Mouse (Mus musculus): ENCODE results near the gene Cebpb. TPM values are rescaled to one million over a fixed set of nuclear protein-coding genes. Genes with fewer than 3 reads are reported as not detected.
A peak's percentile ranks its signal among the peaks of the same experiment; 100 is the strongest.

Cebpb gene
- polyA plus RNA-seq, 1 experiment from 2014 or later = 1.3 TPM

- Histone ChIP-seq H3K4me2 (replicated peaks; ENCODE audit: low read depth, low read length) (no peak overlapping the region), H3K27me3 (ENCODE audit: control insufficient read depth, insufficient read depth, low read length) (no peaks in the 10 kb centered on the region), H3K4me1 (ENCODE audit: control insufficient read depth, insufficient read depth, low read length) (peaks cover 6% of the 10 kb centered on the region; the same call in 1 of the 2 replicates), H3K9me3 (ENCODE audit: control insufficient read depth, low read depth, low read length) (no peaks in the 10 kb centered on the region), H3K27ac (ENCODE audit: low read length) (no peak overlapping the region), H3K9ac (replicated peaks; ENCODE audit: low read depth, low read length) (no peak overlapping the region), H3K36me3 (ENCODE audit: control insufficient read depth, insufficient read depth, low read length) (no peaks in the 10 kb centered on the region), H3K4me3 (ENCODE audit: low read depth, low read length) (no peak overlapping the region)
- 80% methylated on average over 6 of the region's 6 CpGs for WGBS
- no peak for ATAC-seq (ENCODE audit: insufficient number of reproducible peaks, insufficient read depth, low FRiP score, low read depth)
Measured at GRCm38 (mm10) chr2:167702126-167702525, 13.4 kb downstream of the Cebpb start.

GRCm38 (mm10) chr2:167704409-167704808 lies 15.7 kb downstream of the Cebpb start:
- H3K9ac ChIP-seq (replicated peaks; ENCODE audit: low read depth, low read length) = no peak overlapping the region
- WGBS = 86% methylated on average over 4 of the region's 4 CpGs
- no peaks in the 10 kb centered on the region for H3K9me3 ChIP-seq (ENCODE audit: control insufficient read depth, low read depth, low read length)
- H3K36me3 ChIP-seq (ENCODE audit: control insufficient read depth, insufficient read depth, low read length) = no peaks in the 10 kb centered on the region
- no peak overlapping the region for H3K4me3 ChIP-seq (ENCODE audit: low read depth, low read length)
- H3K4me1 ChIP-seq (ENCODE audit: control insufficient read depth, insufficient read depth, low read length) = peaks cover 6% of the 10 kb centered on the region; the same call in 1 of the 2 replicates
- no peak overlapping the region for H3K27ac ChIP-seq (ENCODE audit: low read length)
- no peak overlapping the region for H3K4me2 ChIP-seq (replicated peaks; ENCODE audit: low read depth, low read length)
- no peak for ATAC-seq (ENCODE audit: insufficient number of reproducible peaks, insufficient read depth, low FRiP score, low read depth)
- no peaks in the 10 kb centered on the region for H3K27me3 ChIP-seq (ENCODE audit: control insufficient read depth, insufficient read depth, low read length)

- H3K9ac ChIP-seq (replicated peaks; ENCODE audit: low read depth, low read length) = no peak overlapping the region
- H3K27me3 ChIP-seq (ENCODE audit: control insufficient read depth, insufficient read depth, low read length) = no peaks in the 10 kb centered on the region
- no peak overlapping the region for H3K27ac ChIP-seq (ENCODE audit: low read length)
- no peaks in the 10 kb centered on the region for H3K36me3 ChIP-seq (ENCODE audit: control insufficient read depth, insufficient read depth, low read length)
- no peak overlapping the region for H3K4me2 ChIP-seq (replicated peaks; ENCODE audit: low read depth, low read length)
- 75% methylated on average over 11 of the region's 11 CpGs for WGBS
- peaks cover 6% of the 10 kb centered on the region; the same call in 1 of the 2 replicates for H3K4me1 ChIP-seq (ENCODE audit: control insufficient read depth, insufficient read depth, low read length)
- 0 out of 2 replicates have a peak, but pooled peaks have one; percentile 20 for ATAC-seq (ENCODE audit: insufficient number of reproducible peaks, insufficient read depth, low FRiP score, low read depth)
- H3K4me3 ChIP-seq (ENCODE audit: low read depth, low read length) = no peak overlapping the region
- H3K9me3 ChIP-seq (ENCODE audit: control insufficient read depth, low read depth, low read length) = no peaks in the 10 kb centered on the region
Measured at GRCm38 (mm10) chr2:167706183-167706939, 17.6 kb downstream of the Cebpb start.

GRCm38 (mm10) chr2:167708373-167708772 lies 19.7 kb downstream of the Cebpb start:
- H3K27ac ChIP-seq (ENCODE audit: low read length) = no peak overlapping the region
- ATAC-seq (ENCODE audit: insufficient number of reproducible peaks, insufficient read depth, low FRiP score, low read depth) = no peak
- H3K9me3 ChIP-seq (ENCODE audit: control insufficient read depth, low read depth, low read length) = no peaks in the 10 kb centered on the region
- no peak overlapping the region for H3K4me2 ChIP-seq (replicated peaks; ENCODE audit: low read depth, low read length)
- 55% methylated on average over 15 of the region's 15 CpGs for WGBS
- peaks cover 6% of the 10 kb centered on the region; the same call in 1 of the 2 replicates for H3K4me1 ChIP-seq (ENCODE audit: control insufficient read depth, insufficient read depth, low read length)
- H3K9ac ChIP-seq (replicated peaks; ENCODE audit: low read depth, low read length) = no peak overlapping the region
- no peaks in the 10 kb centered on the region for H3K27me3 ChIP-seq (ENCODE audit: control insufficient read depth, insufficient read depth, low read length)
- H3K4me3 ChIP-seq (ENCODE audit: low read depth, low read length) = no peak overlapping the region
- H3K36me3 ChIP-seq (ENCODE audit: control insufficient read depth, insufficient read depth, low read length) = no peaks in the 10 kb centered on the region

GRCm38 (mm10) chr2:167709969-167710368 lies 21.3 kb downstream of the Cebpb start:
- 59% methylated on average over 6 of the region's 6 CpGs for WGBS
- Histone ChIP-seq H3K36me3 (ENCODE audit: control insufficient read depth, insufficient read depth, low read length) (no peaks in the 10 kb centered on the region), H3K9me3 (ENCODE audit: control insufficient read depth, low read depth, low read length) (no peaks in the 10 kb centered on the region), H3K27me3 (ENCODE audit: control insufficient read depth, insufficient read depth, low read length) (no peaks in the 10 kb centered on the region), H3K27ac (ENCODE audit: low read length) (no peak overlapping the region), H3K4me1 (ENCODE audit: control insufficient read depth, insufficient read depth, low read length) (peaks cover 6% of the 10 kb centered on the region; the same call in 1 of the 2 replicates), H3K4me3 (ENCODE audit: low read depth, low read length) (no peak overlapping the region), H3K4me2 (replicated peaks; ENCODE audit: low read depth, low read length) (no peak overlapping the region), H3K9ac (replicated peaks; ENCODE audit: low read depth, low read length) (no peak overlapping the region)
- no peak for ATAC-seq (ENCODE audit: insufficient number of reproducible peaks, insufficient read depth, low FRiP score, low read depth)

GRCm38 (mm10) chr2:167710574-167710973 lies 21.9 kb downstream of the Cebpb start:
- Histone ChIP-seq H3K36me3 (ENCODE audit: control insufficient read depth, insufficient read depth, low read length) (no peaks in the 10 kb centered on the region), H3K4me3 (ENCODE audit: low read depth, low read length) (no peak overlapping the region), H3K9ac (replicated peaks; ENCODE audit: low read depth, low read length) (no peak overlapping the region), H3K4me1 (ENCODE audit: control insufficient read depth, insufficient read depth, low read length) (peaks cover 5% of the 10 kb centered on the region; the same call in 1 of the 2 replicates), H3K27me3 (ENCODE audit: control insufficient read depth, insufficient read depth, low read length) (no peaks in the 10 kb centered on the region), H3K27ac (ENCODE audit: low read length) (no peak overlapping the region), H3K9me3 (ENCODE audit: control insufficient read depth, low read depth, low read length) (no peaks in the 10 kb centered on the region), H3K4me2 (replicated peaks; ENCODE audit: low read depth, low read length) (no peak overlapping the region)
- WGBS = 63% methylated on average over 6 of the region's 6 CpGs
- no peak for ATAC-seq (ENCODE audit: insufficient number of reproducible peaks, insufficient read depth, low FRiP score, low read depth)

DNA sequence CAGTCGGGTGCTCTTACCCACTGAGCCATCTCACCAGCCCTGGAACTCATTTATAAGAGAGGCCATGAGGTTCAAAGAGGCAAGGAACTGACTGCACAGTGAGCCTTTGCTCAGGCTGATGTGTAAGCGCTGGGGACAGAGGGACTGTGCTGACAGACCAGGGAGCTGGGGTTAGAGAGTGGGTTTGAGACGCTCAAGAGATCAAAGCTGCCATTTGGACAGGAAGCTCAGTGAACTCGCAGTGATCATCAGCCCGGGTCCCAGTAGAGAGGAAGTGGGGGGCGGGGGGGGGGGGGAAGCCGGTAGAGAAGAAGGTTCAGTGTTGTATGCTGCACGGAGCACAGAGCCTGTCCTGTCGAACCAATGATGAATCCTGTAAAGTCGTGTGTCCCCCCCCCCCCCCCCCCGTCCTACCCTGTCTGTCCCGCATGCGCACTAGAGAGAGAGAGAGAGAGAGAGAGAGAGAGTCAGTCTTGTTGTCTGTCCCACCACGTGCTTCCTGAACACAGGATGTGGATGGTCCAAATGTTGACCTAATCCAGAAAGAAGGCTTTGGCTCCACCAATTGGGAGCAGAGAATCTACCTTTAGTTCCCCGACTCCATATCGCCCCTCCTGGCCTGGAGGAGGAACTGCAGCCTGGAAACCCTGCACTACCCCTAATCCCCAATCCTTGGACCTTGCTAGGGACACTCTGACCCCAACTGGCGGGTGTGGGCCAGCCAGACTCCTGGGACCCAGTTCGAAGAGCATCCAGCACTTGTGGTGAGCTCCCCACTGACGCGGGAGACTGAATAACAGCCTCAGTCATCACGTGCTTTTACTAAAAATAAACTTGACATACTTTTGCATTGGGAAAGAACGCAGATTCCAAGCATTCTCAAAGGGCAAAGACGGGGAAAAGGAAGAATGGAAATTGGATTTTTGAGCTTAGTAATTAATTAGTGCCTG lies 24.4 kb downstream of the Cebpb start:
- 66% methylated on average over 18 of the region's 23 CpGs for WGBS
- H3K4me1 ChIP-seq (ENCODE audit: control insufficient read depth, insufficient read depth, low read length) = no peaks in the 10 kb centered on the region
- no peaks in the 10 kb centered on the region for H3K27me3 ChIP-seq (ENCODE audit: control insufficient read depth, insufficient read depth, low read length)
- no peak for ATAC-seq (ENCODE audit: insufficient number of reproducible peaks, insufficient read depth, low FRiP score, low read depth)
- no peak overlapping the region for H3K9ac ChIP-seq (replicated peaks; ENCODE audit: low read depth, low read length)
- no peak overlapping the region for H3K4me3 ChIP-seq (ENCODE audit: low read depth, low read length)
- H3K4me2 ChIP-seq (replicated peaks; ENCODE audit: low read depth, low read length) = no peak overlapping the region
- no peaks in the 10 kb centered on the region for H3K36me3 ChIP-seq (ENCODE audit: control insufficient read depth, insufficient read depth, low read length)
- no peak overlapping the region for H3K27ac ChIP-seq (ENCODE audit: low read length)
- no peaks in the 10 kb centered on the region for H3K9me3 ChIP-seq (ENCODE audit: control insufficient read depth, low read depth, low read length)

GRCm38 (mm10) chr2:167714298-167714697 lies 25.6 kb downstream of the Cebpb start:
- no peak overlapping the region for H3K4me3 ChIP-seq (ENCODE audit: low read depth, low read length)
- no peak overlapping the region for H3K9ac ChIP-seq (replicated peaks; ENCODE audit: low read depth, low read length)
- no peak overlapping the region for H3K27ac ChIP-seq (ENCODE audit: low read length)
- WGBS = 87% methylated on average over 6 of the region's 6 CpGs
- H3K36me3 ChIP-seq (ENCODE audit: control insufficient read depth, insufficient read depth, low read length) = no peaks in the 10 kb centered on the region
- H3K9me3 ChIP-seq (ENCODE audit: control insufficient read depth, low read depth, low read length) = no peaks in the 10 kb centered on the region
- H3K4me1 ChIP-seq (ENCODE audit: control insufficient read depth, insufficient read depth, low read length) = no peaks in the 10 kb centered on the region
- H3K4me2 ChIP-seq (replicated peaks; ENCODE audit: low read depth, low read length) = no peak overlapping the region
- ATAC-seq (ENCODE audit: insufficient number of reproducible peaks, insufficient read depth, low FRiP score, low read depth) = no peak
- no peaks in the 10 kb centered on the region for H3K27me3 ChIP-seq (ENCODE audit: control insufficient read depth, insufficient read depth, low read length)

Data from stomach, embryonic 14.5 days (tissue).